In genomic region chr11:87747716-87748115, GRCm38 (mm10) we compare ENCODE assay signal across 18 mouse cellular contexts. TPM values are rescaled to one million over a fixed set of nuclear protein-coding genes. Genes with fewer than 3 reads are reported as not detected.
DNase-seq lines count a peak whose midpoint lies in the region; ATAC-seq and TF ChIP-seq lines count a peak whose summit lies in the region.
"Had no signal": no experiment of that assay in that cellular context is flagged by ENCODE, and none has a peak within 500 bp of the region (broad histone marks: within the 10 kb centered on the region; RNA-seq: fewer than 3 reads in every experiment).

No protein-coding gene starts in this region.

- no peaks in the 10 kb centered on the region for H3K4me1 ChIP-seq in forebrain, embryonic 14.5 days (ENCODE audit: control insufficient read depth, insufficient read depth, low read length)
- H3K4me1 ChIP-seq in forebrain, embryonic 15.5 days: no peaks in the 10 kb centered on the region
- peaks cover 83% of the 10 kb centered on the region for H3K4me1 ChIP-seq in megakaryocyte, embryonic 14.5 days
- peaks cover 5 to 31% of the 10 kb centered on the region in 2 experiments; a peak in 3 of 4 replicates for H3K4me1 ChIP-seq in MEL (ENCODE audit: control insufficient read depth in 1 of 2, insufficient read depth in 2 of 2, low read length in 2 of 2)
- peaks cover 47% of the 10 kb centered on the region for H3K4me1 ChIP-seq in liver, postnatal 0 days (ENCODE audit: insufficient read depth)
- H3K4me1 ChIP-seq: midbrain, embryonic 13.5 days had no signal

- no peak overlapping the region for H3K9ac ChIP-seq in forebrain, embryonic 14.5 days (ENCODE audit: low read length)
- H3K9ac ChIP-seq in forebrain, embryonic 15.5 days (replicated peaks): no peak overlapping the region
- peak overlapping the region; percentile 86 for H3K9ac ChIP-seq in MEL (ENCODE audit: control insufficient read depth, low read depth, low read length, poor library complexity, severe bottlenecking)
- peak overlapping the region; percentile 76 for H3K9ac ChIP-seq in liver, postnatal 0 days (replicated peaks)
- H3K9ac ChIP-seq: embryonic facial prominence, embryonic 13.5 days; kidney, embryonic 15.5 days; midbrain, embryonic 13.5 days had no signal

- peak; percentile 5 for DNase-seq in forebrain, embryonic 14.5 days (ENCODE audit: low spot score)
- peak; percentile 40 for DNase-seq in MEL (ENCODE audit: low read depth, low spot score)
- DNase-seq in liver, postnatal 0 days: no peak
- DNase-seq in left cerebral cortex, adult 9 months (ENCODE audit: low spot score in 2 of 2): no peak
- DNase-seq in left cerebral cortex, adult 2 months (ENCODE audit: extremely low spot score in 1 of 2, low spot score in 2 of 2): no peak
- DNase-seq: cerebellum, adult 18-20 months; gastrocnemius, adult 2 months; heart, adult 11 months; heart, postnatal 4 days had no signal

- no peaks in the 10 kb centered on the region for H3K27me3 ChIP-seq in forebrain, embryonic 14.5 days (replicated peaks; ENCODE audit: control insufficient read depth, insufficient read depth, low read length)
- 0 out of 2 replicates have a peak, but pooled peaks cover 3% of the 10 kb centered on the region for H3K27me3 ChIP-seq in forebrain, embryonic 15.5 days
- no peaks in the 10 kb centered on the region for H3K27me3 ChIP-seq in megakaryocyte, embryonic 14.5 days (replicated peaks)
- no peaks in the 10 kb centered on the region for H3K27me3 ChIP-seq in MEL (ENCODE audit: control insufficient read depth in 1 of 2, insufficient read depth in 2 of 2, low read length in 2 of 2)
- no peaks in the 10 kb centered on the region for H3K27me3 ChIP-seq in liver, postnatal 0 days (ENCODE audit: insufficient read depth, low read length)
- H3K27me3 ChIP-seq: embryonic facial prominence, embryonic 13.5 days; kidney, embryonic 15.5 days; midbrain, embryonic 13.5 days had no signal

- TF ChIP-seq CTCF in MEL (IDR thresholded peaks at IDR 0.05 in 2 of 3, conservative IDR thresholded peaks at IDR 0.05 in 1 of 3; ENCODE audit: control insufficient read depth in 1 of 3, insufficient read depth in 1 of 3, low read depth in 2 of 3, low read length in 3 of 3, poor library complexity in 1 of 3, severe bottlenecking in 1 of 3): no peak
- no peak for TF ChIP-seq CTCF in liver, postnatal 0 days (IDR thresholded peaks at IDR 0.05; ENCODE audit: low read depth)
- no peak for TF ChIP-seq CTCF in left cerebral cortex, adult 2 months (IDR thresholded peaks at IDR 0.05)

- no peak overlapping the region for H3K4me2 ChIP-seq in forebrain, embryonic 14.5 days (ENCODE audit: low read length)
- H3K4me2 ChIP-seq in forebrain, embryonic 15.5 days (replicated peaks): no peak overlapping the region
- peak overlapping the region; percentile 77 for H3K4me2 ChIP-seq in liver, postnatal 0 days (ENCODE audit: low read depth, low read length)
- H3K4me2 ChIP-seq: midbrain, embryonic 13.5 days had no signal

- no peak overlapping the region for H3K4me3 ChIP-seq in forebrain, embryonic 14.5 days (ENCODE audit: low read depth, low read length)
- H3K4me3 ChIP-seq in forebrain, embryonic 15.5 days: no peak overlapping the region
- peak overlapping the region; percentile 93 for H3K4me3 ChIP-seq in megakaryocyte, embryonic 14.5 days (replicated peaks)
- H3K4me3 ChIP-seq in MEL (ENCODE audit: control insufficient read depth in 1 of 2, insufficient read depth in 1 of 2, low read depth in 2 of 2, low read length in 2 of 2): peak overlapping the region in 1 of 2 experiments; percentile 44; a peak in 1 of 4 replicates
- H3K4me3 ChIP-seq in liver, postnatal 0 days (ENCODE audit: low read depth, low read length): no peak overlapping the region
- no peak overlapping the region for H3K4me3 ChIP-seq in left cerebral cortex, adult 2 months
- H3K4me3 ChIP-seq: embryonic facial prominence, embryonic 13.5 days; kidney, embryonic 15.5 days; midbrain, embryonic 13.5 days had no signal

- TF ChIP-seq POLR2A in MEL (IDR thresholded peaks at IDR 0.05; ENCODE audit: control insufficient read depth in 1 of 2, insufficient read depth in 1 of 2, low read depth in 1 of 2, low read length in 2 of 2, poor library complexity in 1 of 2): no peak

- intact Hi-C loops in left cerebral cortex, adult 2 months (cut with DNase I): no loop called here

- H3K36me3 ChIP-seq in forebrain, embryonic 14.5 days (ENCODE audit: control insufficient read depth, insufficient read depth, low read length): peaks cover 17% of the 10 kb centered on the region
- peaks cover 24% of the 10 kb centered on the region for H3K36me3 ChIP-seq in forebrain, embryonic 15.5 days
- H3K36me3 ChIP-seq in megakaryocyte, embryonic 14.5 days (replicated peaks; ENCODE audit: low read length): peaks cover 39% of the 10 kb centered on the region
- H3K36me3 ChIP-seq in MEL (ENCODE audit: control insufficient read depth in 1 of 2, insufficient read depth in 2 of 2, low read length in 2 of 2): peaks cover 3 to 22% of the 10 kb centered on the region in 2 experiments
- peaks cover 23% of the 10 kb centered on the region for H3K36me3 ChIP-seq in liver, postnatal 0 days (replicated peaks; ENCODE audit: insufficient read depth, low read length)

- TF ChIP-seq EP300 in MEL (IDR thresholded peaks at IDR 0.05; ENCODE audit: low read depth in 1 of 2, low read length in 2 of 2): no peak
- no peak for TF ChIP-seq EP300 in liver, postnatal 0 days (IDR thresholded peaks at IDR 0.05; ENCODE audit: low read depth)

- peaks cover 35% of the 10 kb centered on the region for H3K79me2 ChIP-seq in MEL (ENCODE audit: control insufficient read depth, insufficient read depth, low read length, poor library complexity)

- WGBS in forebrain, embryonic 14.5 days: 86% methylated on average over 7 of the region's 7 CpGs
- WGBS in forebrain, embryonic 15.5 days: 85% methylated on average over 7 of the region's 7 CpGs
- 88% methylated on average over 7 of the region's 7 CpGs for WGBS in liver, postnatal 0 days (ENCODE audit: insufficient replicate concordance)

- no peaks in the 10 kb centered on the region for H3K9me3 ChIP-seq in forebrain, embryonic 14.5 days (replicated peaks; ENCODE audit: control insufficient read depth, low read length)
- H3K9me3 ChIP-seq in forebrain, embryonic 15.5 days: no peaks in the 10 kb centered on the region
- H3K9me3 ChIP-seq in megakaryocyte, embryonic 14.5 days: no peaks in the 10 kb centered on the region
- H3K9me3 ChIP-seq in MEL (replicated peaks; ENCODE audit: insufficient read depth, low read length): no peaks in the 10 kb centered on the region
- H3K9me3 ChIP-seq in liver, postnatal 0 days (ENCODE audit: low read length): no peaks in the 10 kb centered on the region
- H3K9me3 ChIP-seq: embryonic facial prominence, embryonic 13.5 days; kidney, embryonic 15.5 days; midbrain, embryonic 13.5 days had no signal

- ATAC-seq in forebrain, embryonic 14.5 days: no peak
- no peak for ATAC-seq in forebrain, embryonic 15.5 days (replicated peaks)
- ATAC-seq in megakaryocyte, adult 5-6 weeks (ENCODE audit: poor library complexity, severe bottlenecking): no peak
- ATAC-seq in liver, postnatal 0 days: no peak
- ATAC-seq: midbrain, embryonic 13.5 days had no signal

- H3K27ac ChIP-seq in forebrain, embryonic 14.5 days (ENCODE audit: low read depth, low read length): no peak overlapping the region
- H3K27ac ChIP-seq in forebrain, embryonic 15.5 days (replicated peaks): no peak overlapping the region
- peak overlapping the region; percentile 100 for H3K27ac ChIP-seq in MEL (ENCODE audit: control insufficient read depth, low read depth, low read length)
- peak overlapping the region; percentile 99 for H3K27ac ChIP-seq in liver, postnatal 0 days (ENCODE audit: low read depth)
- H3K27ac ChIP-seq in left cerebral cortex, adult 2 months: no peak overlapping the region
- H3K27ac ChIP-seq: embryonic facial prominence, embryonic 13.5 days; kidney, embryonic 15.5 days; midbrain, embryonic 13.5 days had no signal

- no peak for TF ChIP-seq RAD21 in MEL (IDR thresholded peaks at IDR 0.05; ENCODE audit: low read depth, low read length)

RNA-seq across cellular contexts. Expression of gene Supt4a, which starts 10.4 kb away (rescaled TPM):
- polyA plus RNA-seq in forebrain, embryonic 14.5 days (2014; fragmentation: Nextera tagmentation; extraction: Ambion mirVana): 160 and 203 TPM in 2 replicates
- 160 and 164 TPM in 2 replicates for polyA plus RNA-seq in forebrain, embryonic 15.5 days (2015; fragmentation: Nextera tagmentation; extraction: Ambion mirVana)
- 5.6 and 15.5 TPM in 2 replicates for polyA plus RNA-seq in megakaryocyte, embryonic 14.5 days (2012; ENCODE audit: insufficient read depth, low replicate concordance)
- total RNA-seq in megakaryocyte, adult 5-6 weeks (2015): 200 and 205 TPM in 2 replicates
- 58.9 and 59.0 TPM in 2 replicates for total RNA-seq in megakaryocyte, adult 5-6 weeks (2017)
- total RNA-seq in MEL (2012; rRNA removed): 301 and 332 TPM in 2 replicates
- polyA plus RNA-seq in MEL (2012; ENCODE audit: insufficient read depth in 1 of 2, insufficient read length in 2 of 2, low read depth in 1 of 2, low replicate concordance in 2 of 2, missing spikeins in 1 of 2): 100 to 1,000 TPM in 1 of 2 experiments, not detected in 1; 223 TPM
- polyA plus RNA-seq in liver, postnatal 0 days (2015; fragmentation: Nextera tagmentation; extraction: Ambion mirVana): 114 and 120 TPM in 2 replicates
- 10 to 100 TPM; 66.3 to 82.3 TPM for total RNA-seq in left cerebral cortex, adult 2 months (2021)

RNA-seq across cellular contexts. Expression of gene Tspoap1, which starts 12.6 kb away (rescaled TPM):
- 13.5 and 20.2 TPM in 2 replicates for polyA plus RNA-seq in forebrain, embryonic 14.5 days (2014; fragmentation: Nextera tagmentation; extraction: Ambion mirVana)
- 30.3 and 31.8 TPM in 2 replicates for polyA plus RNA-seq in forebrain, embryonic 15.5 days (2015; fragmentation: Nextera tagmentation; extraction: Ambion mirVana)
- 12.9 and 13.9 TPM in 2 replicates for polyA plus RNA-seq in megakaryocyte, embryonic 14.5 days (2012; ENCODE audit: insufficient read depth, low replicate concordance)
- 5.4 and 8.0 TPM in 2 replicates for total RNA-seq in megakaryocyte, adult 5-6 weeks (2015)
- total RNA-seq in megakaryocyte, adult 5-6 weeks (2017): 6.1 and 8.6 TPM in 2 replicates
- 3.7 and 5.2 TPM in 2 replicates for total RNA-seq in MEL (2012; rRNA removed)
- polyA plus RNA-seq in MEL (2012; ENCODE audit: insufficient read depth in 1 of 2, insufficient read length in 2 of 2, low read depth in 1 of 2, low replicate concordance in 2 of 2, missing spikeins in 1 of 2): 1 to 10 TPM in 1 of 2 experiments, not detected in 1; 8.6 TPM
- 0.59 and 1.2 TPM in 2 replicates for polyA plus RNA-seq in liver, postnatal 0 days (2015; fragmentation: Nextera tagmentation; extraction: Ambion mirVana)
- total RNA-seq in left cerebral cortex, adult 2 months (2021): 100 to 1,000 TPM; 190 to 202 TPM
- total RNA-seq: gastrocnemius, adult 2 months had no signal

RNA-seq across cellular contexts. Expression of gene Mpo, which starts 45.7 kb away (rescaled TPM):
- polyA plus RNA-seq in forebrain, embryonic 14.5 days (2014; fragmentation: Nextera tagmentation; extraction: Ambion mirVana): 0.22 and 0.23 TPM in 2 replicates
- 0.18 and 0.27 TPM in 2 replicates for polyA plus RNA-seq in forebrain, embryonic 15.5 days (2015; fragmentation: Nextera tagmentation; extraction: Ambion mirVana)
- 30.8 and 297 TPM in 2 replicates for polyA plus RNA-seq in megakaryocyte, embryonic 14.5 days (2012; ENCODE audit: insufficient read depth, low replicate concordance)
- total RNA-seq in megakaryocyte, adult 5-6 weeks (2015): 284 and 331 TPM in 2 replicates
- 235 and 273 TPM in 2 replicates for total RNA-seq in megakaryocyte, adult 5-6 weeks (2017)
- not detected in 2 replicates for total RNA-seq in MEL (2012; rRNA removed)
- under 1 TPM in 1 of 2 experiments, not detected in 1; 0.13 TPM for polyA plus RNA-seq in MEL (2012; ENCODE audit: insufficient read depth in 1 of 2, insufficient read length in 2 of 2, low read depth in 1 of 2, low replicate concordance in 2 of 2, missing spikeins in 1 of 2)
- polyA plus RNA-seq in liver, postnatal 0 days (2015; fragmentation: Nextera tagmentation; extraction: Ambion mirVana): 250 and 274 TPM in 2 replicates
- total RNA-seq in left cerebral cortex, adult 2 months (2021): not detected
- total RNA-seq: adrenal gland, adult 18-20 months; gastrocnemius, adult 2 months; left cerebral cortex, postnatal 25 days; liver, adult 2 months had no signal

Comparison
In these comparisons a context has a peak if more than half of its experiments do, and no peak if none do; other contexts are left out.
1. DNase-seq: peak in forebrain, embryonic 14.5 days (single experiment) and MEL (single experiment); none in liver, postnatal 0 days (single experiment), left cerebral cortex, adult 9 months (0 of 2) and left cerebral cortex, adult 2 months (0 of 2).
2. H3K27ac ChIP-seq: peak in MEL (single experiment) and liver, postnatal 0 days (single experiment); none in forebrain, embryonic 14.5 days (single experiment), forebrain, embryonic 15.5 days (single experiment) and left cerebral cortex, adult 2 months (single experiment).
3. H3K9ac ChIP-seq: peak in MEL (single experiment) and liver, postnatal 0 days (single experiment); none in forebrain, embryonic 14.5 days (single experiment) and forebrain, embryonic 15.5 days (single experiment).
4. RNA of gene Mpo, which starts 45.7 kb away (polyA plus RNA-seq): 30.8 to 297 TPM in megakaryocyte, embryonic 14.5 days and 250 to 274 TPM in liver, postnatal 0 days; 0.22 to 0.23 TPM in forebrain, embryonic 14.5 days, 0.18 to 0.27 TPM in forebrain, embryonic 15.5 days and 0.13 TPM in MEL; every median in the first group is over 10 times any median in the second.